Mouse (Mus musculus) cerebellum, postnatal 36 days (tissue): ENCODE results near the gene Gm20479.
A peak's percentile ranks its signal among the peaks of the same experiment; 100 is the strongest.

Source experiments
- DNase-seq, 2 experiments: peaks; one replicate each; pipeline ENCODE4 v3.0.0; 2021 to 2022; ENCODE audit warnings: mixed read lengths in 2 of 2

Gm20479 gene

DNA sequence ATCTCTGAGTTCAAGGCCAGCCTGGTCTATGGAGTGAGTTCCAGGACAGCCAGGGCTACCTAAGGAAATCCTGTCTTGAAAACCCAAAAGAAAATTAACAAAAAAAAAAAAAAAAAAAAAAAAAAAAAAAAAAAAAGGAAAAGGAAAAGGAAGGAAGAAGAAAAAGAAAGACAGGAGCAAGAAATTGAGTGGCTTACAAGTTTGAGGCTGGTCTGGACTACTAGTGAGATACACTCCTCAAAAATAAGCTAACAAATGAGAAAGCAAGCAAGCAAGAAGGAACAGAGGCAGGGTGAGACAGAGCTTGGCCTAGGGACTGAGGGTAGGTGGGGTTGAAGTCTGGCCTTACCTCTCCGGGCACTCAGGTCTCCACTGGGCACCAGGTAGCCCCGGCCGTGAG, 47.4 kb downstream of the Gm20479 start:
- no peak for DNase-seq

DNA sequence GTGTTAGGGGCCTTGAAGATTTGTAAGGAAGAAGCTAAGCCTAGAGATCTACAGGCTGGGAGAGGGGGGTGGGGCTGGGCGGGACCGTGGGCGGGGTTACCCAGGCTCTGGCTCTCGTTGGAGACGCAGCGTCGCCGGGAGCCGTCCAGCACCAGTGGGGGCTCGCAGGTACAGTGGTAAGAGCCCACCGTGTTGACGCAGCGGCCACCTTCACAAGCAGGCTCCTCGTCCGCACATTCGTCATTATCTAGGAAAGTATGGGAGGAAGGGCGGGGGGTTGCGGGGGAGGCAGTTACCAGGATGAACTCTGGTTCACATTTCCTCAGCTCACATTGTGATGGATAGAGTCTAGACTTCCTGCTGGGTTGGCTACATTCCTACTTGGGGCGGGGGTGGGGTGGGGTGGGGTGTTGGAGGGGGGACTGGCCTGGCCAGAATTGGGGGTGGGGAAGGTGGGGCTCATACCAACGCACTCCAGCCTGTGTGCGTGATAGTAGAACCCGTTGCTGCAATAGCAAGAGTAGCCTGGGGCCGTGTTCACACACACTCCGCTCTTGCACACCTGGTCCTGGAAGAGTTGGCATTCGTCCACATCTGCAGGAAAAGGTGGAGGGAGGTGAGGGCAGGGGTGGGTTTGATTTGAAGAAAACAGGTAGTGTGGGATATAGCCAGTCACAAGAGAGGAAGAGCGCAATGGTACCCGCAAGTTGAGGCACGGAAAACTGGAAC, 48.2 kb downstream of the Gm20479 start:
- no peak for DNase-seq

DNA sequence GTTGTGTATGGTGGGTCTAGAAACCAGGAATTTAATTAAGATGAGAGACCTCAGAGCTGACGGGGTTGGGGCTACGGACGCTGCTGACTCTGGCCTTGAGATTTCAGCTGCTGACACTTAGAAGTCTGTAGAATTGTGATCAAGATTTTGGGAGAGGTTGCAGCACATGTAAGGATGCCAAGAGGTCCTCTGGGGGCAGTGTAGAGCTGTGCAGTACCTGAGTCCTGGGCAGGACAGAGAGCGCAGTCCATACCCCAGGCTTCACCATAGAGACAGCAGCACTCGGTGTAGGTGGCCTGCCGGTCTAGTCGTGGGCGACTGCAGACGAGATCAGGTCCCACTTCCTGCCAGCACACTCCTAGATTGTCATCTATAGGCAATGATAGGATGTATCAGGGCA, 49.7 kb downstream of the Gm20479 start:
- no peak for DNase-seq

DNA sequence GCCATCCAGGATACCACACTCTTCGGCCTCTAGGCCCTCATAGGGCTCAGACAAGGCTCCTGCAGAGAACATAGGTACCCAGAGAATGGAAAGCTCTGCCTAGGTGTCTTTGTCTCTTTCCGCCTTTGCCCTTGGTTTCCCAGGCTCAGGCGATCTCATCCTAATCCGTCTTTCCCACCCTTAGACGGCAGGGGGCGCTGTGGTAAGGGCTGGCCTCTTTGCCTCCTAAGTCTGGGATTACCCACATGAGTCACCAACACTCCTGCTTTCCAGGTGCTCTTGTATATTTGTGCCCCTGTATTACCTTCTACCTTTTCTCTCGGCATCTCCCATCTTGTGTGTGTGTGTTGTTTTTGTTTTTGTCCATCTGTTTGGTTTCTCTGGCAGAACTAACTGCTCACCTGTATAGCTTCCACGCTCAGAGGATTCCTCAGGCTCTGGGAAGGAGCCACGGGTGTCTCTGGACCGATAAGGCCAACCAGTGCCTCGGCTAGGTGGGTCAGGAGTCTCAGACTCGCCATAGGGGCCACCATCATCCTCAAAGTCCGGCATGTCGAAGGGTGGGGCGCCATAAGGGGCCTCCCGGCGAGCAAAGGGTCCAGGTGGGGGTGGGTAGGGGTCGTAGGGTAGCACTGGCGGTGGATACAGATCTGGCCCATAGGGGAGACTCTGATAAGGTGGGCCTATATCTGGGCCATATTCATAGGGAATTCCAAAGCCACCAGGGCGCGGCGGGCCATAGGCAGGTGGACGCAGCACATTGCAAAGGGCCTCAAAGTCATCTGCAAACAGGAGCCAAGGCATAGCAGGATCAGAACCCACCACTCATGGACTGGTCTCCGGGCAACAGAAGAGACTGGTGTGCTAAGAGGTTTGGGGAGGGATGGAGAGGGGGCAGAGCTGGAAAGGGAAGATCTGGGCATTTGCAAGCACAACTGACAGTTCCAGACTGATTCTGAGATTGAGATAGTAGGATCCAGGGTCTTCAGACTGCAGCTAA, 50.8 kb downstream of the Gm20479 start:
- peak; percentile 39 to 45 for DNase-seq

DNA sequence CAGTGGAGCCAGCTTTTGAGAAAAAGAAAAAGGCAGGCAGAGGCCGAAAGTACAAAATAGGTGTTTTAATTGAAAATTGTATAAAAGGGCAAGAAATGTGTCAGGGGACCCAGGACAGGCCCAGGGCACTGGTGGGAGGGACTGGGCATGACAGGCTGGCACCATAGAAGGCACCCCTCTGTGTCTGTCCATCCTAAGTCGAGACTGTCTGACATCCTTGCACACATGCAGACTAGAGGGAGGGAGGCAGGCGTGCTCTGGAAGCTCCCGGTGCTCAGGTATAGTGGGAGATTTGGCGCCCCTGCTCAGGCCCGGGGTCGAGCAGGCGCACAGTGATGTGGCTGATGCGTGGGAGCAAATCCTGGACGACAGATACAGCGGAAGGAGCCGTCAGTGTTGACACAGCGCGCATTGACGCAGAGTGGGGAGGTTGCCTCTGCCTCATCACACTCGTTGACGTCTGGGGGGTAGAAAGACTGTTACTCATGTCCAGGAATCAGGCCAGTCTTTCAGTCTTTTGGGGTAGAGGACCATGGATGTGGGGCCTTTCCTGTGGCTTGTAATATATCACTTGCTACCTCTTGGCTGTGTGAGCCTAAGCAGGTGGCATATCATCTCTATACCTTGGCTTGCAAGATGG, 52.0 kb downstream of the Gm20479 start:
- DNase-seq = no peak
